Mouse (Mus musculus) kidney, postnatal 4 days (tissue): ENCODE data around the gene Tti1.
"Not testable (repeated sequence)": the region's sequence is repeated elsewhere in the genome, so short reads cannot be mapped to it uniquely, and the experiment has no call there.

Experiments
- DNase-seq, 2 experiments: peaks; one replicate each; pipeline ENCODE4 v3.0.0; 2021; ENCODE audit warnings: mixed read lengths in 2 of 2

Tti1 gene

DNA sequence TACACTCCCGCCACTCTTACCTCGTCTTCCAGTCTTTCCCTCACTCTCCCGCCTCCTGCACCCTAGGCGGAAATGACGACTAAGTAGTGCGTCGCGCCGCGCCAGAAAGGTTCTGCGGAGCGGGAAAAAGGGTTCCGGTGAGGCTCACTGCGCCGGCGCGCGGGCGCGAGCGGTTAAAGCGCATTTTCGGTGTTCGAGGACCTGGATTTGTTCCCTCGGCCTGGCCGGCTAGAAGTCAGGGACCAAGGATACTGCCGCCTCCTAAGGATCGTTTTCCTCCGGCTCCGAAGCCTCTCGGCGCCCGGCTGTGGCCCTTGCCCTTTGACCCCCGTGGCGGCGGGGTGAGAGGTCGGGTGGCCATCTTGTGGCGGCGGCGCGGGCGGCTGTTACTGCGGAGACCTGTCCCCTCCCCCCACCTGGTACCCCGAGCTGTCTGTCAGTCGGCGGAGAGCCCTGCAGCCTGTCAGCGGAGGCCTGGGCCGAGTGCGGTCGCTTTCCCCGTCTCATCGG is at the start of gene Tti1, which contains the start of gene Rprd1b:
TSS of gene Tti1 (minus strand) at position 80 of the 510 bp plus-strand sequence.
TSS of gene Rprd1b (plus strand) at position 144 of the 510 bp plus-strand sequence.
- peak; percentile 97 for DNase-seq

DNA sequence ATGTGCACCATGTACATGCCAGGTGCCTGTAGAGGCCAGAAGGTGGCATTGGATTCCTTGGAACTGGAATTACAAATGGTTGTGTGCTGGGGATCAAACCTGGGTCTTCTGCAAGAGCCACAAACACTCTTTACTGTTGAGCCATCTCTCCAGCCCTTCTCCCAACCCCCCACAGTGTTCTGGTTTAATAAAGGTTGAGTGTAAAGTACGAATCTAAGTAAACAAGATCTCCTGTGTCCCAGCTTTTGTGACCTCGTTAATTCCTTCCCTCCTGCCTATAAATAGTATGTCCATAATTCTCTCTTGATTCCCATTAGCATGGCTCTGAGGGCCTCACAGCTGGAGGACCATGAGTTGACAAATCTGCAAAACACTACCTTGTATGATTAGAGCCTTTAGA is 49.7 kb upstream of the Tti1 start:
- no peak for DNase-seq

DNA sequence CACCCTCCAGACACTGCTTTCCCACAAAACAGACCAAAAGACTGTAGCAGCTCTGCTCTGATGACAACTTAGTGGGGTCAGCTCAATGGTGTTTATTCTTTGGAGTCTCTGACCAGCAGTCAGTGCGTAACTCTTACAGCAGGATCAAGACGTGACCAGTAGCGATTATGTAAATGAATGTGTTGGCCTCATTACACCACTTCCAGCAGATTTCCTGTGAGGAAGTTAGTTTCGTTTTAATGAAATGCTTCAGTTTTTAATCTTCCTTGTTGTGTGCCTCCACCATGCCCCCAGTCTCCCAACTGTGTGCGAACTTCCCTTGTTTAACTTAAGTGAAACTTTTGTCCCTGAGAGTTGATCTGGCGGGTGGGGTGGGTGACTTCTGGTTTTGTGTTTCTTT is 48.5 kb upstream of the Tti1 start:
- DNase-seq: no peak

DNA sequence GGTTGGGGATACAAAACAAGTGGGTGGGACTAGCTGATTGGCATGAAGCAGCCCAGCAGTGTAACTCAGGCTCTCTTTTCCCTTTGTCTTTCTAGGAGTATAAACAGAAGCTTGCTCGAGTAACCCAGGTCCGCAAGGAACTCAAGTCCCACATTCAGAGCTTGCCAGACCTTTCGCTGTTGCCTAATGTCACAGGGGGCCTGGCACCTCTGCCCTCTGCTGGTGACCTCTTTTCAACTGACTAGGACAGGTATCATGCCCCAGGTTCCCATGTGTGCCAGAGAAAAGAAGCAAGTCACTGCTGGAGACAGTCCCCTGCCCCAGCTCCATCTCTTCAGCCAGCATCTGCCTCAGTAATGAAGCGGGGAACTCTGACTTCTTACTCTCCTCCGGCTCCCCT is 46.6 kb upstream of the Tti1 start:
- DNase-seq: no peak

DNA sequence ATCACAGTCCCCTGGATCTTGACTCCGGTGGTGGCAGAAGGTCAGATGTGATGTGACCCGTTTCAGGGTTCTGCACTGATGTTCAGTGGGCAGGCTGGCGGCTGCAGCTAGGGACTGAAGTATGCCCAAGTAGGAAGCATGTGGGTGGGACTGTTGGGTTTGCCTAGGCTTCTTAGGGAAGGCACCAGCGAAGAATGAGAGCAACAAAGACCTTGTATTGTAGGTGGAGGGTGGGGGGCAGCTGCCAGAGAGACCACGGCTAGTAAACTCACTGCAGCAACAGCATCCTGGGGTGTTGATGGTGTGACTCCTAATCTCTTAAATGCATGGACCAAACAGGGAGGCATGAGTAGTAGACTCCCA is 43.4 kb upstream of the Tti1 start:
- no peak for DNase-seq

DNA sequence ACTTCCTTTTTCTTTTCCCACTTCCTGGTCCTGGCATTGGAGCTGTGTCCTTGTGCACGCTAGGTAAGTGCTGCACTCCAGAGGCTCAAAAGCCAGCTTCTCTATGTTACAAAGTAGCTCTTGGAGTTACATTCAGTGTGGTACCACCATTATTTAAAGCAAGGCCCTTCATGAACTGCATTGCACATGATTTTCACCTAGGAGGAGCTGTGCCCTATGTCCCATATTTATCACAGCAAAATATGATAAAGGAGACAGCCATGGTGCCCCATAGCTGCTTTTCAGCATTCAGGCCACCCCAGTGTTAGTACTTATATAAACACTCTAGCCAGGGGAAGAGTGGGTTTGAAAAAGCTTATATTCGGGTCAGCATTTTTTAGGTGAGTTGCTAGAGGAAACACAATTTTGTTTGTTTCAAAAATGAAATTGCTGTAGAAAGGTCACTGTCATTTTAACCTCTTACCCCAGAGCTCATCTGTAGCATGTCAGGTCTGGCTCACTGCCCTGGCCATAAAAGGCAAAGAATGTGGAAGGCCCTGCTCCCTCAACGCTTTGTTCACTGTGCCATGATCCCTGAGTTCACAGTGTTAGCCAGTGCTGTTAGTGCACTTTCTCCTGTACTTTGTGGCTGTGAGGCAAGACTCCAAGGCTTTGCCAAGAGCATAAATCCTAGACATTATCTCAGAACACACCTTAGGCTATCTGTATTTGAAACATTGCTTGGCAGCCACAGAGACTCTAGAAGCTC is 42.8 kb upstream of the Tti1 start:
- peak in 1 of 2 experiments; percentile 59 for DNase-seq

DNA sequence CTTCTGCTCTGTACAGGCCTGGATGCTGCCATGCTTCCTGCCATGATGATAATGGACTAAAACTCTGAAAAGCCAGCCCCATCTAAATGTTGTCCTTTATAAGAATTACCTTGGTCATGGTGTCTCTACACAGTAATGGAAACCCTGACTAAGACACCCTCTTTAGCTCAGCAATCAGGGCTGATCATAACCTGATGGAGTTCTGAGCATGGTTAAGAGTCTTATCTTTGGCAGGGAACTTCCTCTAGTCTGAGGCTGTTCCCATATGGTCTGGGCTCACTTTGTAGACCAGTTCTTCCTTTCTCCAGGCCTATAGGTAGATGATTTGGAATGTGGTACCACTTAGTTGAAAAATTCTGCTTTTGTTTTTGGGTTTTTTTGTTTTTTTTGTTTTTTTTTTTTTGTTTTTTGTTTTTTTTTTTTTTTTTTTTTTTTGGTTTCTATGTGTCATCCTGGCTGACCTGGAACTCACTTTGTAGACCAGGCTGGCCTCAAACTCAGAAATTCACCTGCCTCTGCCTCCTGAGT is 40.3 kb upstream of the Tti1 start:
- no peak for DNase-seq

DNA sequence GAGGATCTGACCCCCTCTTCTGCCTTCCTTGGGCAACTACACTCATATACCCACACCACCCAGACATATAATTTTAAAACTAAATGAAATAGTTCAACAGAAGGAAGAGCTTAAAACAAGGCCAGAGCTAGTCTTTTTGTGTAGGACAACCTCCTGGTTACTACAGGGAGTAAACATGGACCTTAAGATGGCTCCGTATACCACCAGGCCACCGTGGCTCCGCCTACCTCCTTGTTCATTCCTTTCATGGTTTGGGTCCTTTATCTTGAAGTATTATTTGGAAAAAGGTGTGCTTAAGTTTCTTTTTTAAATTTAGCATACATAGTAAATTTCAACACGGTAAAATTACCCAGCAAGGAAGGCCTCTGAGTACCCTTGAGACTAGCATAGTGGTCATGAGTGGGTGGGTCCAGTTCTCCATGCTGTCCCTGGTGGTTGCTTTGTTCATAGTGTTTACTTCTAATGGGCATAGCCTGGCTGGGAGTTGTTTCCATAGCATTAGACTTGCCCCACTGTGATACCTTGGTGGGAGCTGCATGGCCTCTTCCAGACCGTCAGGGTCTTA is 39.1 kb upstream of the Tti1 start:
- no peak for DNase-seq

DNA sequence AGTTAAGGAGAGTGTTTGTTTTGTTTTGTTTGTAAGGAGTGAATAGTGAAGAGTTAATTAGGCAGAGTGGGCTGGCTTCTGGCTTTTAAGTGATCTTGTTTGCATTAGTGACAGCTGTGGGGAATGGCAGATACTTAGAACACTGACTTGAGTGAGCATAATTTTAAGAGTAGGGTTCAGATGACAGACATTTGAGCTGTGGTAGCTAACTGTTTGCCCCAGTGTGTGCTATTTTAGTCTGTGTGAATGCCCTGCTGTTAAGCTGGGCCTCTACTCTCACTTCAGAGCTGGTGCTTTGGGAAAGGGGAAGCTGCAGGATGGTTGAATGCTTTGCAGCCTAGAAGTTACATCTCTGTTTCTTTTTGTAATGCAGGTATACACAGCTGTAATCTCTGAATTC is 38.2 kb upstream of the Tti1 start:
- no peak for DNase-seq

DNA sequence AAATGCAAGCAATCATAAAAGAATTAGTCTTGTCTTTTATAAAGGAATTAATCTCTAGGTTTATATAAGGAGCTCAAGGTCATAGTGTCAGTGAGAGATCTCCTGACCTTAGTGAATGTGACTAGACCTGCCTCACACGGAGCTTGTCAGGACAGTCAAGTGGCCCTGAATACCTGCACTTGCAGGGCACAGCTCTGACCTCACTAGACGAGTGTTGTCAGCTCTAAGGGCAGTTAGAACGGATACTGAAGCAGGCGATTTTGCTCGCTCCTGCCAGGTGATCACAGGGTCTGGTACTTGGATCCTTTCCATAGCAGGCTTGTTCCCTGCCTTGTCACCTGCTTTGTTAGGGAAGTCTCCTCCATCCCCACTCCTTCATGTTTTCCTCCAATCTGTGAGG is 36.8 kb upstream of the Tti1 start:
- no peak for DNase-seq

DNA sequence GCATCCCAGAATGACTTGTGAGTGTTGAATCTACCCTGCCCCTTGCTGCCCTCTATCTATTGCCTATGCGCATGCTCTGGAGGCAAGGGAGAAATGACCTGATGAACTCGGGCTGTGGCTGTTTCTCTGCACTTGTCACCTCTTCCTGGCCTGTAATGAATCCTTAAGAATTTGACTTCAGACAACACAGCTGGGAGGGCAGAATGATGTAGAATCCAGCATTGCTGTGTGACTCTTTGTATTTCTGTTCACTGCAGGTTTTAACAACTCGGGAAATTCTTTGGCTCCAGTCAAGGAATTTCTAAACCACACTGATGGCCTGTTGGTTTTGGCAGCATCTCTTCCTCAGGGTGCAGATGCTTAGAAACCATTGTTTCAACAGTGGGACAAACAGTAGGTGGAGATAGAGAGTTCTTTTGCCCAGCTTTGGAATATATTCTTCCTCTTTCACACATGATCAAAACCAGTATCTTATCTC is 36.4 kb upstream of the Tti1 start:
- peak; percentile 27 to 44 for DNase-seq

DNA sequence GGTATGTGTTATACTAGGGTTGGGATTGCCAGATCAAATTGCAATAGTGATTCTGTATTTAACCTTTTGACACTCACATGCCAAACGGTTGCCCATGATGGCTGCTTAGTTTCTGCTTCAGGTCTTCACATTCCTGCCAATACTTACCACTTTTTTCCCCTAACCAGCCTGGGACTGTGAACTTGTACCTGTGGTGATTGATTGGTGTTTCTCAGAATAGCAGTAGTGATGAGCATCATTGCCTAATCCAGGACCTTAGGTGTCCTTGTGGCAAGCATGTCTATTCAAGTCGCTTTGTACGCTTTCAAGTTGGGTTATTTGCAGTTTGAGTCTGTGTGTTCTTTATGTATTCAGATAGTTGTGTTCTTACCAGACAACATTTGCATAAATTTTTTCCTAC is 34.8 kb upstream of the Tti1 start:
- DNase-seq: no peak

DNA sequence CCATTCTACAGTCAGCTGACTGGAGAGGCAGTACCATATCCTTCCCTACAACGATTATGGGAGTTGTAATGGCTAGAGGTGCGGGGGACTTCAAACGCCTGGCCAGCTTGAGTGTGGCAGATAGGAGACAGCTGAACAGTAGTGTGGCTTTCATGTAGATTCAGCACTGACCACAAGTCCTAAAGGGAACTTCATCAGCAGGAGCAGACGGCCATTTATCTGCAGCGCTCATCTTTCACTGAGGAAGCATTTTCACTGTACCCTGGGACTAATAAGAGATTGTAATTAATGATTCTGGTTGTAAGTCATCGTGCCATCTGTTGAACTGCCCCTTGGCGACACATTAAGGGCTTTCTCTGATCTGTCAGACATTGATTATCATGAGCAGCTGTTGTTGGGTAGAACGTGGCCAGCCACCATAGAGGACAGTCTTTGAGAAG is 31.5 kb upstream of the Tti1 start:
- DNase-seq: no peak

DNA sequence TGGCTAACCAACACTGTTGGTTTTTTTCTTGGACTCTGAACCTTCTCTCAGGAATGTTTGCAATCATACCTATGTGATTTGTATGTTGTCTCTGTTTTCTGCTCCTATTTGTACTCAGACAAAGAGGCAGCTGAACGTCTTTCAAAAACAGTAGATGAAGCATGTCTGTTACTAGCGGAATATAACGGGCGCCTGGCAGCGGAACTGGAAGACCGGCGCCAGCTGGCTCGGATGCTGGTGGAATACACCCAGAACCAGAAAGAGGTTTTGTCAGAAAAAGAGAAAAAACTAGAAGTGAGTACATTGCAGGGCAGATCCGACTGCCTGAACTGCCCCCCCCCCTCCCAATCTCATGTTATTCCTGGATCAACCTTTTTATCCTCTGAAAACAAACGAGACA is 30.3 kb upstream of the Tti1 start:
- peak; percentile 26 for DNase-seq

DNA sequence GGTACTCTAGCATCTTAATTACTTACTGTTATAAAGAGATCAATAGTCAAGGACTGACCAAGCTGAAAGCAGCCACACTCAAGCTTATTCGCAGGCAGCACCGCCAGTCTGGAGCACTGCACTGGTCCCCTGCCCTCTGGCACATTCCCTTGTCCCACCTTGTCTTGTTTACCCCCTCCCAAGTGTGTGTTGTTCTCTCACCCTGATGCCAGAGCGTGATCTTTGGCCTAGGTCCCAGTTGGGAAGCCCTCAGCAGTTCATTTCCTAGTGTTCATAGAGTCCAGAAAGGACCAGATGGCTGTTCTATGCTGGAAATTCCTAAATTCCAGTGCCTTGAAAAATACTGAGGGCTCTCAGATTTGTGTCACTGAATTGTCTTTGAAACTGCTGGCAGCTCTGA is 28.8 kb upstream of the Tti1 start:
- no peak for DNase-seq

DNA sequence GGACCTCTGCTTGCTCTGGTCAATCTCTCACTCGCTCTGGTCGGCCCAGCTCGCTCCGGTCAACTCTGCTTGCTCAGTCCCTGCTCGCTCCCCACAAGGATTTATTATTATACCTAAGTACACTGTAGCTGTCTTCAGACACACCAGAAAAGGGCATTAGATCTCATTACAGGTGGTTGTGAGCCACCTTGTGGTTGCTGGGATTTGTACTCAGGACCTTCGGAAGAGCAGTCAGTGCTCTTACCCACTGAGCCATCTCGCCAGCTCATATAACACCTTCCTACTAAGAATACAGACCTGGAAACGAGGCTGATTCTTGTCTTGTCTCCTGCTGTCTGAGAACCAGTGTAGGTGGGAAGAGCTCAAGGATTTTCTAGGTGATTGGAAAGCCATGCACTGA is 27.1 kb upstream of the Tti1 start:
- not testable (repeated sequence) for DNase-seq

DNA sequence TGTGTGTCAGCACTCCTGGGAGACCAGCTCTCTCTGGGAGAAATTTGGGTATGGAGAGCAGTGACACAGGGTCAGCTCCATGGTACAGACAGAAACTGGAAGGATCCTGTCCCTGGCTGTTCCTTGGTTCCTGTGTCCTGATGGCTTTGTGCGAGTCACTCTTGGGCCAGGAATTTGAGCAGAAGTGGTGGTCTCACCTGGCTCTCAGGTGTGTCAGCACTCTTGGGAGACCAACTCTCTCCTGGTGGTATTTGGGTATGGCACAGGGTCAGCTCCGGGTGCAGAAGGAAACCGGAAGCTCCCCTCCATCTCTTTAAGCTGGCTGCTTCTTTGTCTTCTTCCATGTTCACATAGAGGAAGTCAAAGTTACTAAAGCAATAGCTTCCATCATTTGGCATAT is 26.4 kb upstream of the Tti1 start:
- no peak for DNase-seq

DNA sequence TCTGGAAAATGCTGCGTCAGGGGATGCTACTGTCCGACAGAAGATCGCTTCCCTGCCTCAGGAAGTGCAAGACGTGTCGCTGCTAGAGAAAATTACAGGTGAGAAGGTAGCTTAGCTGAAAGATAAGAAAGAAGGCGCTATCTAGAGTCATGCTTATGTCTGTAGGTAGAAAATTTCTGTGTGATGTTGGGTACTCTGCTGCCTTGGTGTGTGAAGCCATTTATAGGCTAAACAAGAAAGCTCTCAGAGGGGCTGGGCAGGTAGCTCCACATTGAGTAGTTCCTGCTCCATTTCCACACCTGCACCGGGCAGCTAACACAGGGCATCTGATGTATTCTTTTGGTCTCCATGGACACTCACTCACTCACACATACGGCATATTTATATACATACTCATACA is 21.9 kb upstream of the Tti1 start:
- DNase-seq: no peak

DNA sequence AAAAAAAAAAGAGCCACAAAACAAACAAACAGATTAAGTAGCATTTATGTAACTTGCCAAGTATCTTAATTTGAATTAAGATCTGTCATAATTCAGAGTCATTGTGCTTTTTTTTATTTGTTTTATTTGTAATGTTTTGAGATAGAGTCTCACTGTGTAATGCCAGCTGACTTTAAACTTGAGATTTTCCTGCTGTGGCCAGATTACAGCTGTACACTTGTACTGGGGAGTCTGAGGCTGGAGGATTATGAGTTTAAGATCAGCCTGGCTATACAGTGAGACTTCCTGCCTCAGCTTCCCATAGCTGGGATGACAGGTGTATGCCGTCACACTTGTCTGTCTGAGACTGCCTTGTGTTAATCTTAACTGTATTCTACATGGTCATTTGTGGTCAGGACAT is 20.5 kb upstream of the Tti1 start:
- DNase-seq: peak; percentile 26 to 37

DNA sequence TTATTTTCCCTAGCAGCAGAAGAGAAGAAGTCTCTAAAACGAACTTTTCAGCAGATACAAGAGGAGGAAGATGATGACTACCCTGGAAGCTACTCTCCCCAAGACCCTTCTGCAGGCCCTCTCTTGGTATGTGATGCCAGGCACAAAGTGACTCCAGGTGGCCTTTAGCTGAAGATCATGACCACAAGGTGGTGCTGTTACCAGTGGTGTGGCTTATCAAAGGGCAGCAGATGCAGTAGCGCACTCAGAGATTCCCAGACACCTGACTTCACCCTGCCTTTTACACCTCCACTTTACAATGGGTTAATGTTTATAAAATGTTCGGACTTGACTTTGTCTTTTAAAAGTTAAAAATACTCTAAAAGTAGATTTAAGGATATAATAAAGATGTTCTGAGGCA is 19.7 kb upstream of the Tti1 start:
- DNase-seq: peak; percentile 58 to 70

DNA sequence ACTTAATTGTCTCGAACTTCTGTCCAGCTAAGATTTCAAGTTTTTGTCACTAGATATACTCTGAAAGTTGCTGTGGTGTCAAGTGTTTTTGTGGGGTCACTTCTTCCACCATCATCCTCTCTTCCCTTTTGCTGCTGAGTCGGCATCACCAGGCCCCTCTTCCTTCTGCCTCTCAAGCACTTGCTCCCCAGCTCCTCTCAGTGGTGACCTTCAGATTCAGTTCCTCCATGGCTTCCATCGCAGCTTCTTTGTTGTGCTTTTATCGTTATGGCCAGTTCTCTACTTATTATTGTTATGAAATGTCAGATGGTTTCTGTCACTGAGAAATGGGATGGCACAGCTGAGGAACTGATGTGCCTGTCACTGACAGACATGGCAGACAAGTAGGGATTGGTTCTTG is 18.0 kb upstream of the Tti1 start:
- DNase-seq: no peak

DNA sequence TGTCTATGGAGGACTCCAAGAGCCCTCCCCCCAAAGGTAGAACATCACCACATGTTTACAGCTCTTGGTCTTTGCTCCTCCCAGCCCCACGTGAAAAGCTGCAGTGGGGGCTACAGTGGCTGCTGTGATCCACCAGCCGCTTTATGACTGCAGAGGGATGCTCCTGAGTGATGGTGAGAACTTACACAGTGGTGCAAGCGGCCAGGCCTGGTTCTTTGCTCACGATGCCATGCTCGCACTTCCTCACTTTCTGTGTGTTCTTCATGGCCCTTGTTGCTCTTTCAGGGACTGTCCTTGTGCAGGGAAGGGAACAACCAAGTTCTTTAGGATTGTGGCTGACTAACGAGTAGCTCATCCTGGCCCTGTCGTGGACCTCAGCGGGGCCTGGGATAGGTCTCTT is 15.3 kb upstream of the Tti1 start:
- no peak for DNase-seq

DNA sequence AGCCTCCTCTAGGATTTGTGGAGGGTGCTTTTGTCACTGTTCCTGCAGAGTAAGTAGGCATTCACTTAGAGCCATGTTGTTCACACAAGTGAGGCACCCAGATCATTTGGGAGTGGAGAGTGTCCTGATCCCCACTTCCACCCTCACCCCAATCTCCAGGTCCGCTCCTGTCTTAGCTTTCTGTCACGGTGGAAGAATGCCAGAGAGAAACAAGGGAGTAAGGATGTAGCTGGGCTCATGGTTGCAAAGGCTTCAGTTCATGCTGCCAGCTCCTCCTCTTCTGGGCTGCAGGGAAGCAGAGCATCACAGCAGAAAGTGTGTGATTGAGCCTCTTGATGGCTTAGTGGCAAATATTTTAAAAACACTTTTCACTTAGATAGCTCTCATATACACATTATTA is 12.2 kb upstream of the Tti1 start:
- DNase-seq: no peak

DNA sequence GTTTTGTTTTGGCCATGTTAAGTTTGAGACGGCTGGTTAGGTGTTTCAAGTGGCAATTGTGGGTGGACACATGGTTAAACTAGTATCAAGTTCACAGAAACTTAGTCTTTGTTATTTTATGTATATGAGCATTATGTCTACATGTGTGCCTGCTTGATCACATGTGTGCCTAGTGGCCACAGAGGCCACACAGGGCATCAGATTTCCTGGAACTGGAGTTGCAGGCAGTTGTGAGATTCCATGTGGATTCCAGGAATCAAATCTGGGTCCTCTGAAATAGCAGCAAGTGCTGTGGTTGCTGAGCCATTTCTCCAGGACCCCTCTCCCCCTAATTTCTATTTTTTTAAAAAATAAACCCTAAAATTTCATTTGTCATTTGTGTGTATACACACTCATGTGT is 11.4 kb upstream of the Tti1 start:
- no peak for DNase-seq
